Mouse (Mus musculus) G1E (cell line): Measurements from ENCODE around the gene Foxp3. TPM values are rescaled to one million over a fixed set of nuclear protein-coding genes. Genes with fewer than 3 reads are reported as not detected.

Experiments
- ATAC-seq: 2 replicates; pipeline ENCODE4 v1.8.0; 2016; ENCODE audit warnings: mild to moderate bottlenecking; ENCODE audit not compliant: insufficient number of reproducible peaks, poor library complexity, low FRiP score, severe bottlenecking; ENCODE audit errors: extremely low read depth
- DNase-seq: peaks from one replicate; pipeline ENCODE4 v3.0.0; 2012; ENCODE audit warnings: low spot score
- H3K27me3 ChIP-seq: 2 replicates; pipeline ENCODE4 v1.6.1; 2012; ENCODE audit warnings: mild to moderate bottlenecking, low read length, inconsistent platforms; ENCODE audit not compliant: insufficient read depth
- H3K36me3 ChIP-seq: replicated peaks from 2 replicates; pipeline ENCODE3; 2012; ENCODE audit warnings: mild to moderate bottlenecking, inconsistent platforms
- H3K4me1 ChIP-seq: 2 replicates; pipeline ENCODE4 v1.6.1; 2012; ENCODE audit warnings: low read depth, low read length, inconsistent platforms, mixed read lengths; ENCODE audit not compliant: insufficient read depth
- H3K4me3 ChIP-seq: 2 replicates; pipeline ENCODE4 v1.5.1; 2012; ENCODE audit warnings: low read depth, mild to moderate bottlenecking, inconsistent platforms, low read length, moderate library complexity, mixed read lengths
- H3K9me3 ChIP-seq: replicated peaks from 2 replicates; pipeline ENCODE4 v1.6.1; 2012; ENCODE audit warnings: inconsistent platforms
- CTCF ChIP-seq: IDR thresholded peaks from 2 replicates; pipeline ENCODE4 v1.5.1; 2012; ENCODE audit warnings: low read depth, low read length, inconsistent platforms, mixed read lengths
- GATA1 ChIP-seq: IDR thresholded peaks from 2 replicates; pipeline ENCODE4 v1.6.1; 2012; ENCODE audit warnings: borderline replicate concordance, low read length, inconsistent platforms, mixed read lengths
- GATA2 ChIP-seq: IDR thresholded peaks from 2 replicates; pipeline ENCODE4 v1.6.1; 2012; ENCODE audit warnings: low read depth, low read length, inconsistent platforms, borderline replicate concordance
- POLR2AphosphoS5 ChIP-seq: IDR thresholded peaks from 2 replicates; pipeline ENCODE4 v1.6.1; 2012; ENCODE audit warnings: low read depth, low read length, inconsistent platforms; ENCODE audit not compliant: insufficient replicate concordance
- TAL1 ChIP-seq: conservative IDR thresholded peaks from 2 replicates; pipeline ENCODE4 v1.6.1; 2012; ENCODE audit warnings: low read depth, low read length, inconsistent platforms, mixed read lengths
- polyA plus RNA-seq: library from polyadenylated mRNA; stranded (reverse); fragments of >175 nt; gene quantifications from 2 replicates; pipeline ENCODE4 v1.2.3, GENCODE M21; 2012
- total RNA-seq, 2 experiments: library from RNA; stranded (forward) in 1 of 2; stranded (reverse) in 1 of 2; fragments of 200-1000 nt in 1 of 2; fragments of >200 nt in 1 of 2; fragmentation: Nextera tagmentation in 1 of 2; gene quantifications; 2 replicates each; pipeline ENCODE4 v1.2.3; 2014 to 2017

Gene Foxp3
- total and polyA plus RNA-seq, 3 experiments = 0.11 to 0.96 TPM; not detected in 1

GRCm38 (mm10) chrX:7583881-7584280 lies 10.4 kb downstream of the Foxp3 start:
- Histone ChIP-seq H3K4me1 (peaks cover 17% of the 10 kb centered on the region), H3K36me3 (peaks cover 57% of the 10 kb centered on the region), H3K4me3 (no peak overlapping the region), H3K9me3 (no peaks in the 10 kb centered on the region), H3K27me3 (no peaks in the 10 kb centered on the region)
- DNase-seq (no peak), ATAC-seq (no peak)
- TF ChIP-seq GATA2 = no peak
- TF ChIP-seq GATA1 = no peak
- no peak for TF ChIP-seq CTCF
- TF ChIP-seq POLR2AphosphoS5 = no peak
- no peak for TF ChIP-seq TAL1

GRCm38 (mm10) chrX:7586356-7586755 lies 12.9 kb downstream of the Foxp3 start:
- Histone ChIP-seq H3K9me3 (no peaks in the 10 kb centered on the region), H3K27me3 (no peaks in the 10 kb centered on the region), H3K36me3 (peaks cover 74% of the 10 kb centered on the region), H3K4me3 (no peak overlapping the region), H3K4me1 (peaks cover 9% of the 10 kb centered on the region; the same call in 1 of the 2 replicates)
- DNase-seq (no peak), ATAC-seq (no peak)
- TF ChIP-seq GATA1 (no peak), CTCF (no peak), GATA2 (no peak), POLR2AphosphoS5 (no peak), TAL1 (no peak)

- Histone ChIP-seq H3K9me3 (no peaks in the 10 kb centered on the region), H3K27me3 (no peaks in the 10 kb centered on the region), H3K4me3 (no peak overlapping the region), H3K4me1 (no peaks in the 10 kb centered on the region), H3K36me3 (peaks cover 91% of the 10 kb centered on the region)
- TF ChIP-seq GATA2 (no peak), GATA1 (no peak), POLR2AphosphoS5 (no peak), TAL1 (no peak), CTCF (no peak)
- DNase-seq (no peak), ATAC-seq (no peak)
Observed at GRCm38 (mm10) chrX:7595371-7595770, 21.9 kb downstream of the Foxp3 start.

GRCm38 (mm10) chrX:7604004-7604403 lies 30.6 kb downstream of the Foxp3 start:
- H3K4me1 ChIP-seq = peaks cover 17% of the 10 kb centered on the region
- peaks cover 4% of the 10 kb centered on the region; the same call in 1 of the 2 replicates for H3K27me3 ChIP-seq
- peaks cover 46% of the 10 kb centered on the region for H3K36me3 ChIP-seq
- H3K4me3 ChIP-seq = peak overlapping the region; percentile 70; the same call in 1 of the 2 replicates
- DNase-seq = no peak
- ATAC-seq = no peak
- TF ChIP-seq POLR2AphosphoS5 (no peak), GATA1 (no peak), TAL1 (no peak), GATA2 (no peak), CTCF (no peak)
- H3K9me3 ChIP-seq = no peaks in the 10 kb centered on the region

- H3K36me3 ChIP-seq = peaks cover 35% of the 10 kb centered on the region
- DNase-seq = peak; percentile 34
- peak; percentile 88 for ATAC-seq
Observed at GRCm38 (mm10) chrX:7604879-7605574, 31.6 kb downstream of the Foxp3 start, which contains the start of gene Ccdc22. Ccdc22 (minus strand) TSS chrX:7605517.

GRCm38 (mm10) chrX:7605575-7605941 lies 32.1 kb downstream of the Foxp3 start:
- Histone ChIP-seq H3K9me3 (no peaks in the 10 kb centered on the region), H3K4me3 (no peak overlapping the region; the same call in 1 of the 2 replicates), H3K36me3 (peaks cover 30% of the 10 kb centered on the region), H3K4me1 (peaks cover 17% of the 10 kb centered on the region), H3K27me3 (peaks cover 6% of the 10 kb centered on the region; the same call in 1 of the 2 replicates)
- ATAC-seq (no peak), DNase-seq (no peak)
- no peak for TF ChIP-seq TAL1
- TF ChIP-seq GATA2 = no peak
- TF ChIP-seq CTCF = no peak
- TF ChIP-seq GATA1 = no peak
- no peak for TF ChIP-seq POLR2AphosphoS5

More at GRCm38 (mm10) chrX:7604879-7605574, 31.6 kb downstream of the Foxp3 start, which contains the start of gene Ccdc22:
- peaks cover 4% of the 10 kb centered on the region; the same call in 1 of the 2 replicates for H3K27me3 ChIP-seq
- H3K4me3 ChIP-seq = peak within 1 kb of the TSS; percentile 70
- peaks cover 17% of the 10 kb centered on the region for H3K4me1 ChIP-seq
- no peaks in the 10 kb centered on the region for H3K9me3 ChIP-seq
- TF ChIP-seq POLR2AphosphoS5 = no peak
- no peak for TF ChIP-seq GATA1
- TF ChIP-seq GATA2 = no peak
- TF ChIP-seq TAL1 = no peak
- TF ChIP-seq CTCF = no peak
